Comparison of ENCODE assay signal across 14 mouse cellular contexts in the genomic region with DNA sequence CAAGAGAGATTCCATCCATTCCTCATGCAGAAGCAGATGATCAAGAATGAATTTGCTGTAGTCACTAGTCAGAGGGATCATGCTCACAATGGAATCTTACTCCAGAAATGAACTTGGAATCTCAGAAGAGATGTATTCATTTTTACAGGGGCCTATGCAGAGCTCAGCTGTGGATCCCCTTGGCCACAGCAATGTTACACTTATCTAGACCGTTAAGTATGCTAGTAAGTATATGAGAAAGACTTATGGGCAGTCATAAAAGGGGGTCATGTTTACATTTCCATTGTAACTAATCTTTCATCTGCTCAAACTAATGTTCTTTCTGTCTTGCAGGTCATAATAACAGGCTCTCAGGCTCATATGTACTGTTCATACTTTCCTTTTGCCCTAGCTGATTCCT.
DNase-seq lines count a peak whose midpoint lies in the region; ATAC-seq and TF ChIP-seq lines count a peak whose summit lies in the region.
"Had no signal": no experiment of that assay in that cellular context is flagged by ENCODE, and none has a peak within 500 bp of the region (broad histone marks: within the 10 kb centered on the region; RNA-seq: fewer than 3 reads in every experiment).

No protein-coding gene starts in this region.

- no peak overlapping the region for H3K4me3 ChIP-seq in hindbrain, postnatal 0 days (ENCODE audit: low read length)
- no peak overlapping the region for H3K4me3 ChIP-seq in hindbrain, embryonic 10.5 days
- H3K4me3 ChIP-seq in lung, embryonic 16.5 days (ENCODE audit: low read length): no peak overlapping the region
- no peak overlapping the region for H3K4me3 ChIP-seq in lung, adult 2 months (replicated peaks; ENCODE audit: extremely low read depth, low read depth, low read length)
- no peak overlapping the region for H3K4me3 ChIP-seq in limb, embryonic 13.5 days
- H3K4me3 ChIP-seq in midbrain, embryonic 14.5 days (replicated peaks; ENCODE audit: low read depth, low read length): no peak overlapping the region
- H3K4me3 ChIP-seq: liver, embryonic 15.5 days; myocyte had no signal

- no peaks in the 10 kb centered on the region for H3K27me3 ChIP-seq in hindbrain, postnatal 0 days (ENCODE audit: insufficient read depth, low read length)
- H3K27me3 ChIP-seq in hindbrain, embryonic 10.5 days (ENCODE audit: insufficient read depth, poor library complexity, severe bottlenecking): no peaks in the 10 kb centered on the region
- H3K27me3 ChIP-seq in lung, embryonic 16.5 days (ENCODE audit: control insufficient read depth, insufficient read depth, low read depth, low read length): no peaks in the 10 kb centered on the region
- no peaks in the 10 kb centered on the region for H3K27me3 ChIP-seq in limb, embryonic 13.5 days
- H3K27me3 ChIP-seq in midbrain, embryonic 14.5 days (ENCODE audit: control insufficient read depth, insufficient read depth, low read length): no peaks in the 10 kb centered on the region
- H3K27me3 ChIP-seq: liver, embryonic 15.5 days had no signal

- H3K4me1 ChIP-seq in hindbrain, postnatal 0 days (ENCODE audit: insufficient read depth, low read length): no peaks in the 10 kb centered on the region
- H3K4me1 ChIP-seq in hindbrain, embryonic 10.5 days (replicated peaks): peaks cover 15% of the 10 kb centered on the region
- H3K4me1 ChIP-seq in lung, embryonic 16.5 days (replicated peaks; ENCODE audit: control insufficient read depth, insufficient read depth, low read length): peaks cover 17% of the 10 kb centered on the region
- peaks cover 10% of the 10 kb centered on the region for H3K4me1 ChIP-seq in lung, adult 2 months (ENCODE audit: control insufficient read depth, insufficient read depth, low read length)
- H3K4me1 ChIP-seq in limb, embryonic 13.5 days: peaks cover 30% of the 10 kb centered on the region
- H3K4me1 ChIP-seq in midbrain, embryonic 14.5 days (ENCODE audit: control insufficient read depth, insufficient read depth, low read length): peaks cover 4% of the 10 kb centered on the region; the same call in 1 of the 2 replicates
- H3K4me1 ChIP-seq: liver, embryonic 15.5 days had no signal

- WGBS in hindbrain, postnatal 0 days: 72% methylated on average over 1 of the region's 1 CpGs
- WGBS in hindbrain, embryonic 10.5 days: 97% methylated on average over 1 of the region's 1 CpGs
- WGBS in lung, embryonic 16.5 days: 28% methylated on average over 1 of the region's 1 CpGs
- 54% methylated on average over 1 of the region's 1 CpGs for WGBS in lung, adult 2 months
- 60% methylated on average over 1 of the region's 1 CpGs for WGBS in limb, embryonic 13.5 days
- WGBS in midbrain, embryonic 14.5 days: 91% methylated on average over 1 of the region's 1 CpGs

- no peak for ATAC-seq in hindbrain, postnatal 0 days
- ATAC-seq in lung, embryonic 16.5 days (ENCODE audit: low read depth): peak; percentile 44
- ATAC-seq in limb, embryonic 13.5 days (ENCODE audit: low FRiP score, low read depth): no peak
- no peak for ATAC-seq in midbrain, embryonic 14.5 days (ENCODE audit: low FRiP score, low TSS enrichment)

- no peak for DNase-seq in hindbrain, postnatal 0 days (ENCODE audit: low spot score)
- no peak for DNase-seq in hindbrain, embryonic 10.5 days (ENCODE audit: low spot score)
- no peak for DNase-seq in lung, adult 2 months
- no peak for DNase-seq in left cerebral cortex, adult 8-10 months (ENCODE audit: low spot score in 2 of 2)
- DNase-seq in midbrain, embryonic 14.5 days: no peak
- DNase-seq: cerebellum, adult 9-10 months; gastrocnemius, postnatal 36 days; heart, postnatal 14 days had no signal

- H3K9ac ChIP-seq in hindbrain, postnatal 0 days (replicated peaks; ENCODE audit: low read length): no peak overlapping the region
- no peak overlapping the region for H3K9ac ChIP-seq in lung, embryonic 16.5 days (ENCODE audit: low read length)
- no peak overlapping the region for H3K9ac ChIP-seq in limb, embryonic 13.5 days
- no peak overlapping the region for H3K9ac ChIP-seq in midbrain, embryonic 14.5 days (replicated peaks; ENCODE audit: low read length)
- H3K9ac ChIP-seq: liver, embryonic 15.5 days had no signal

- TF ChIP-seq CTCF in hindbrain, postnatal 0 days (IDR thresholded peaks at IDR 0.05; ENCODE audit: low read depth): no peak
- TF ChIP-seq CTCF in lung, adult 2 months (IDR thresholded peaks at IDR 0.05; ENCODE audit: insufficient read depth, low read length): no peak

- no peak for TF ChIP-seq POLR2A in lung, adult 2 months (IDR thresholded peaks at IDR 0.05; ENCODE audit: borderline replicate concordance, extremely low read depth, low read depth, low read length)

- no peaks in the 10 kb centered on the region for H3K9me3 ChIP-seq in hindbrain, postnatal 0 days (ENCODE audit: low read length)
- H3K9me3 ChIP-seq in hindbrain, embryonic 10.5 days: no peaks in the 10 kb centered on the region
- no peaks in the 10 kb centered on the region for H3K9me3 ChIP-seq in lung, embryonic 16.5 days (ENCODE audit: control insufficient read depth, low read length)
- no peaks in the 10 kb centered on the region for H3K9me3 ChIP-seq in limb, embryonic 13.5 days
- no peaks in the 10 kb centered on the region for H3K9me3 ChIP-seq in midbrain, embryonic 14.5 days (ENCODE audit: control insufficient read depth, low read length)
- H3K9me3 ChIP-seq: liver, embryonic 15.5 days had no signal

- H3K36me3 ChIP-seq in hindbrain, postnatal 0 days (ENCODE audit: insufficient read depth, low read length): no peaks in the 10 kb centered on the region
- H3K36me3 ChIP-seq in hindbrain, embryonic 10.5 days: no peaks in the 10 kb centered on the region
- no peaks in the 10 kb centered on the region for H3K36me3 ChIP-seq in lung, embryonic 16.5 days (ENCODE audit: control insufficient read depth, insufficient read depth, low read length)
- no peaks in the 10 kb centered on the region for H3K36me3 ChIP-seq in limb, embryonic 13.5 days
- H3K36me3 ChIP-seq in midbrain, embryonic 14.5 days (ENCODE audit: control insufficient read depth, insufficient read depth, low read length): no peaks in the 10 kb centered on the region
- H3K36me3 ChIP-seq: liver, embryonic 15.5 days had no signal

- 0 out of 2 replicates have a peak overlapping the region, but pooled peaks have one; percentile 15 for H3K27ac ChIP-seq in hindbrain, postnatal 0 days
- H3K27ac ChIP-seq in hindbrain, embryonic 10.5 days: no peak overlapping the region
- H3K27ac ChIP-seq in lung, embryonic 16.5 days (ENCODE audit: low read length): peak overlapping the region; percentile 56
- H3K27ac ChIP-seq in limb, embryonic 13.5 days: peak overlapping the region; percentile 61; the same call in 1 of the 2 replicates
- H3K27ac ChIP-seq in midbrain, embryonic 14.5 days (replicated peaks; ENCODE audit: low read depth, low read length): no peak overlapping the region
- H3K27ac ChIP-seq: liver, embryonic 15.5 days; macrophage had no signal

- no peak overlapping the region for H3K4me2 ChIP-seq in hindbrain, postnatal 0 days (ENCODE audit: low read depth, low read length)
- no peak overlapping the region for H3K4me2 ChIP-seq in lung, embryonic 16.5 days (ENCODE audit: low read depth, low read length)
- no peak overlapping the region for H3K4me2 ChIP-seq in limb, embryonic 13.5 days (replicated peaks)
- H3K4me2 ChIP-seq in midbrain, embryonic 14.5 days (ENCODE audit: low read length): no peak overlapping the region
- H3K4me2 ChIP-seq: liver, embryonic 15.5 days; midbrain, embryonic 11.5 days had no signal

Comparison
In these comparisons a context has a peak if more than half of its experiments do, and no peak if none do; other contexts are left out.
1. H3K27ac ChIP-seq: peak in hindbrain, postnatal 0 days (single experiment), lung, embryonic 16.5 days (single experiment) and limb, embryonic 13.5 days (single experiment); none in hindbrain, embryonic 10.5 days (single experiment) and midbrain, embryonic 14.5 days (single experiment).